26 mouse cellular contexts compared by ENCODE assay signal in the genomic region with DNA sequence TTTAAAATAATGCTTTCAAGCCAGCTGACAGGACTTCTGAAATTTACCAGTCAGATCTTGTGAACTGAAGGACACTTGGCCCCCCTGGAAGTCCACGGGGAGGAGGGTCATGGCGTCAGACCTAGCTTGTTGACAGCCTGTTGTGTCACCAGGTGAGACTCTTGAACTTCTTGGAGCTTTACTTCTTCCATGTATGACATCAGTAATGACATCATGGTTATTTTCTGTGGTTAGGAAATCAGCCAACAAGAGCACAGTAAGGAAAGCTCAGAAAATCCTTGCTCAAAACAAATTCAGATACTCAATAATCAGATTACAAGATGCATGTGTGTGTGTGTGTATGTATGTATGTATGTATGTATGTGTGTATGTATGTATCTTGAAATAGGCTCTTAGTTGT.
DNase-seq lines count a peak whose midpoint lies in the region; ATAC-seq lines count a peak whose summit lies in the region.
"Had no signal": no experiment of that assay in that cellular context is flagged by ENCODE, and none has a peak within 500 bp of the region (broad histone marks: within the 10 kb centered on the region; RNA-seq: fewer than 3 reads in every experiment).

No protein-coding gene starts in this region.

- WGBS in midbrain, embryonic 11.5 days, result 93% methylated on average over 2 of the region's 2 CpGs

- no peak overlapping the region for H3K4me2 ChIP-seq in midbrain, embryonic 11.5 days
- H3K4me2 ChIP-seq: embryonic facial prominence, embryonic 12.5 days; embryonic facial prominence, embryonic 15.5 days; heart, embryonic 13.5 days; hindbrain, embryonic 12.5 days; hindbrain, embryonic 15.5 days had no signal

- H3K4me1 ChIP-seq in midbrain, embryonic 11.5 days (ENCODE audit: control insufficient read depth, insufficient read depth, low read length), result no peaks in the 10 kb centered on the region
- H3K4me1 ChIP-seq: embryonic facial prominence, embryonic 15.5 days; heart, embryonic 13.5 days; hindbrain, embryonic 12.5 days; hindbrain, embryonic 15.5 days had no signal

- peak; percentile 14 for ATAC-seq in inflammation-experienced regulatory T-cells, adult 6 months
- ATAC-seq in midbrain, embryonic 11.5 days (ENCODE audit: low FRiP score), result no peak
- ATAC-seq: activated CD4-positive, CD25-positive, alpha-beta regulatory T cell, adult 4 months; forebrain, embryonic 14.5 days; intestine, embryonic 16.5 days had no signal

- H3K27ac ChIP-seq in midbrain, embryonic 11.5 days (ENCODE audit: low read depth, low read length), result no peak overlapping the region
- H3K27ac ChIP-seq: embryonic facial prominence, embryonic 12.5 days; embryonic facial prominence, embryonic 15.5 days; heart, adult 2 months; heart, embryonic 10.5 days; heart, embryonic 13.5 days; hindbrain, embryonic 12.5 days; hindbrain, embryonic 15.5 days had no signal

- no peaks in the 10 kb centered on the region for H3K36me3 ChIP-seq in midbrain, embryonic 11.5 days (ENCODE audit: control insufficient read depth, insufficient read depth, low read length)
- H3K36me3 ChIP-seq: embryonic facial prominence, embryonic 12.5 days; embryonic facial prominence, embryonic 15.5 days; heart, embryonic 10.5 days; heart, embryonic 13.5 days; hindbrain, embryonic 12.5 days; hindbrain, embryonic 15.5 days had no signal

- no peak overlapping the region for H3K4me3 ChIP-seq in midbrain, embryonic 11.5 days (ENCODE audit: low read depth, low read length)
- H3K4me3 ChIP-seq: embryonic facial prominence, embryonic 12.5 days; embryonic facial prominence, embryonic 15.5 days; heart, adult 2 months; heart, embryonic 10.5 days; heart, embryonic 13.5 days; hindbrain, embryonic 12.5 days; hindbrain, embryonic 15.5 days had no signal

- DNase-seq in CD4-positive helper T cell, adult 2 months (ENCODE audit: low read depth, low spot score), result peak; percentile 62
- peak; percentile 65 for DNase-seq in CD4-positive, CD25-positive, alpha-beta regulatory T cell, adult 2 months (ENCODE audit: low read depth, low spot score)
- DNase-seq in adipocyte (ENCODE audit: low spot score), result peak; percentile 45
- DNase-seq in gastrocnemius, postnatal 4 days (ENCODE audit: low spot score in 2 of 2), result no peak
- no peak for DNase-seq in midbrain, embryonic 11.5 days (ENCODE audit: low spot score, missing footprints)
- no peak for DNase-seq in right cerebral cortex, adult 2 months (ENCODE audit: low spot score in 2 of 2)
- DNase-seq: adrenal gland, postnatal 10 days; adrenal gland, postnatal 36 days; cerebellum, adult 11 months; cerebellum, adult 8-10 months; cerebellum, postnatal 14 days; gastrocnemius, postnatal 14 days; heart, adult 2 months; heart, postnatal 14 days; kidney, adult 18-20 months; kidney, adult 9 months had no signal

- H3K9me3 ChIP-seq in midbrain, embryonic 11.5 days (ENCODE audit: control insufficient read depth, low read length), result no peaks in the 10 kb centered on the region
- H3K9me3 ChIP-seq: embryonic facial prominence, embryonic 12.5 days; embryonic facial prominence, embryonic 15.5 days; heart, embryonic 10.5 days; heart, embryonic 13.5 days; hindbrain, embryonic 12.5 days; hindbrain, embryonic 15.5 days had no signal

- H3K9ac ChIP-seq in midbrain, embryonic 11.5 days (ENCODE audit: low read length), result no peak overlapping the region
- H3K9ac ChIP-seq: embryonic facial prominence, embryonic 12.5 days; embryonic facial prominence, embryonic 15.5 days; heart, embryonic 13.5 days; hindbrain, embryonic 12.5 days; hindbrain, embryonic 15.5 days had no signal

- no peaks in the 10 kb centered on the region for H3K27me3 ChIP-seq in midbrain, embryonic 11.5 days (ENCODE audit: control insufficient read depth, insufficient read depth, low read length)
- H3K27me3 ChIP-seq: embryonic facial prominence, embryonic 12.5 days; embryonic facial prominence, embryonic 15.5 days; heart, embryonic 13.5 days; hindbrain, embryonic 12.5 days; hindbrain, embryonic 15.5 days had no signal

Comparison
In these comparisons a context has a peak if more than half of its experiments do, and no peak if none do; other contexts are left out.
1. DNase-seq: peak in CD4-positive helper T cell, adult 2 months (single experiment), CD4-positive, CD25-positive, alpha-beta regulatory T cell, adult 2 months (single experiment) and adipocyte (single experiment); none in gastrocnemius, postnatal 4 days (0 of 2), midbrain, embryonic 11.5 days (single experiment) and right cerebral cortex, adult 2 months (0 of 2).